Mouse (Mus musculus) olfactory bulb, adult 2 months (tissue): ENCODE results near the gene Fhit.

Experiments
- CTCF ChIP-seq: fragments of 200-500 bp; IDR thresholded peaks from 2 replicates; pipeline ENCODE4 v1.5.1; 2012; ENCODE audit warnings: low read depth, mild to moderate bottlenecking, low read length, moderate library complexity; ENCODE audit not compliant: insufficient read depth
- POLR2A ChIP-seq: fragments of 200-500 bp; IDR thresholded peaks from 2 replicates; pipeline ENCODE4 v1.6.1; 2012; ENCODE audit warnings: mild to moderate bottlenecking, low read depth, low read length, moderate library complexity; ENCODE audit not compliant: insufficient read depth

GRCm38 (mm10) chr14:10657364-10657763, 504.5 kb downstream of the Fhit start:
- TF ChIP-seq POLR2A (no peak), CTCF (no peak)
